Mouse (Mus musculus) heart, embryonic 10.5 days (tissue): ENCODE data around the gene Sco1. TPM values are rescaled to one million over a fixed set of nuclear protein-coding genes. Genes with fewer than 3 reads are reported as not detected.
"Not testable (repeated sequence)": the region's sequence is repeated elsewhere in the genome, so short reads cannot be mapped to it uniquely, and the experiment has no call there.

Source experiments
- DNase-seq: peaks from one replicate; pipeline ENCODE4 v3.0.0-alpha.2; 2017; ENCODE audit warnings: low spot score
- H3K27ac ChIP-seq: fragments of 300-500 bp; sonication (generic); 2 replicates; pipeline ENCODE4 v1.5.1; 2016; ENCODE audit warnings: mild to moderate bottlenecking
- H3K27me3 ChIP-seq: fragments of 300-500 bp; sonication (generic); 2 replicates; pipeline ENCODE4 v1.6.1; 2016; ENCODE audit warnings: mild to moderate bottlenecking; ENCODE audit not compliant: poor library complexity, insufficient read depth, severe bottlenecking
- H3K36me3 ChIP-seq: fragments of 300-500 bp; sonication (generic); 2 replicates; pipeline ENCODE4 v1.6.1; 2016; ENCODE audit warnings: mild to moderate bottlenecking, moderate library complexity
- H3K4me1 ChIP-seq: fragments of 300-500 bp; sonication (generic); 2 replicates; pipeline ENCODE4 v1.6.1; 2016; ENCODE audit warnings: mild to moderate bottlenecking
- H3K4me3 ChIP-seq: fragments of 300-500 bp; sonication (generic); 2 replicates; pipeline ENCODE4 v1.5.1; 2016; ENCODE audit warnings: mild to moderate bottlenecking, moderate library complexity
- H3K9me3 ChIP-seq: fragments of 300-500 bp; sonication (generic); 2 replicates; pipeline ENCODE4 v1.6.1; 2016; ENCODE audit warnings: mild to moderate bottlenecking, moderate library complexity
- WGBS: fragments of 180-500 bp; shearing (Covaris S2); methylation state at CpG from one replicate; pipeline ENCODE4 v1.1.7; 2016; 5-methylcytosine and 5-hydroxymethylcytosine counted together
- polyA plus RNA-seq: library from polyadenylated mRNA; unstranded; fragments of >200 nt; fragmentation: Nextera tagmentation; extraction: Ambion mirVana; gene quantifications from 2 replicates; pipeline ENCODE4 v1.2.1, GENCODE M21; 2016

Sco1 gene
- polyA plus RNA-seq: 21.7 and 26.6 TPM in 2 replicates

DNA sequence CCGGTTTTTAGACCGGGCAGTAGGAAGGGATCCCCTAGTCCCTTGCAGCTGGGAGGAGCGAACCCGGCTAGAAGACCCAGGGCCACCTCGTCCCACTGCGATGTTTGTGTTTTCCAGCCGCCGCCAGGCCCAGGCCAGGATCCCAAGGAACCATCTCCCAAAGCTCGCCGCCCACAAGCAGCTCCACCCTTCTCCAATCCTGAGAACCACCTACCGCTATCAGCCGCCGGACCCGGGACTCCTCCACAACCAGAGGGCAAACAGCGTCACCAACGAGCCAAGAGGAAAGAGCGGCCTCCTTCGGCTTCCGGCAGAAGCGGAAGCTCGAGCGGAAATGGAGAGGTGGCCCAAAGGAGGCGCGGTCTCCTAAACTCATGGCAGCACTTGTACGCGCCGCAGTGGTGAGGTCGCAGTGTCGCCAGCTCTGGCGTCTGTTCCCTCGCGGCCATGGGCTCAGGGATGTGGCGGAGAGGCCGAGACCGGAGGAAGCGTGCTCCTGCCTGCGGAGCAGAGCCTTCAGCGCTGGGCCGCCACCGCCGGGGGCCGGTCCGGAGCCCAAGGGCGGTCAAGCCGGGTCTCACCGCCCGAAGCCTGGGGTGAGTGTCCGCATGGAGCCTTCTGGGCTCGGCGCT lies at the start of gene Sco1, which contains the start of gene Adprm:
Sco1 (plus strand) TSS at position 350 of the 632 bp plus-strand sequence.
Adprm (minus strand) TSS at position 274 of the 632 bp plus-strand sequence.
- under 1% methylated on average over 50 of the region's 50 CpGs for WGBS
- peak; percentile 96 for DNase-seq
- Histone ChIP-seq H3K27ac (peak within 1 kb of the TSS; percentile 95), H3K9me3 (no peaks in the 10 kb centered on the region), H3K36me3 (peaks cover 42% of the 10 kb centered on the region), H3K27me3 (no peaks in the 10 kb centered on the region), H3K4me3 (peak within 1 kb of the TSS; percentile 98), H3K4me1 (peaks cover 17% of the 10 kb centered on the region)

GRCm38 (mm10) chr11:67002911-67003310 lies 49.6 kb upstream of the Sco1 start:
- 45% methylated on average over 2 of the region's 2 CpGs for WGBS
- Histone ChIP-seq H3K4me3 (no peak overlapping the region), H3K27me3 (peaks cover 13% of the 10 kb centered on the region; the same call in 1 of the 2 replicates), H3K9me3 (no peaks in the 10 kb centered on the region), H3K27ac (no peak overlapping the region), H3K4me1 (peaks cover 7% of the 10 kb centered on the region; the same call in 1 of the 2 replicates), H3K36me3 (no peaks in the 10 kb centered on the region)
- DNase-seq: no peak

DNA sequence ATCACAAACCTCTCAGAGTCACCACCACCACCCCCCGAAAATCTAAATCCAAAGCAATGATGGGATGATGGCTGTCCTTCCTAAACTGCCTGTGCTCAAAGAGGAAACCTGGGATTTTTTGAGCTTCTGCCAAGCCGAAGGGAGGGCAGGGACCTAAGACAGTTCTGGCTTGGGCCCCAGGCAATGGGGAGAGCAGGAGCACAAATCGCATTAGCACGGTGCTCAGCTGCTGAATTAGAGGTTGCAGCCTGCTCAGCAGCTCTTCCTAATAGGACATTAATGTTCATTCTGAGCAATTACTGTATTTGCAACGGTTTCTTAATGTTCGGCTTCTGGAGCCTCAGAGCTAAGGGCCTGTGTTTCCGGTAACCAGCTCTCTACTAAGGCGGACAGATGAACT lies 44.5 kb upstream of the Sco1 start:
- Histone ChIP-seq H3K27me3 (peaks cover 8% of the 10 kb centered on the region; the same call in 1 of the 2 replicates), H3K4me3 (no peak overlapping the region), H3K27ac (no peak overlapping the region), H3K9me3 (no peaks in the 10 kb centered on the region), H3K36me3 (no peaks in the 10 kb centered on the region), H3K4me1 (peaks cover 11% of the 10 kb centered on the region)
- DNase-seq: no peak
- WGBS: 87% methylated on average over 8 of the region's 8 CpGs

DNA sequence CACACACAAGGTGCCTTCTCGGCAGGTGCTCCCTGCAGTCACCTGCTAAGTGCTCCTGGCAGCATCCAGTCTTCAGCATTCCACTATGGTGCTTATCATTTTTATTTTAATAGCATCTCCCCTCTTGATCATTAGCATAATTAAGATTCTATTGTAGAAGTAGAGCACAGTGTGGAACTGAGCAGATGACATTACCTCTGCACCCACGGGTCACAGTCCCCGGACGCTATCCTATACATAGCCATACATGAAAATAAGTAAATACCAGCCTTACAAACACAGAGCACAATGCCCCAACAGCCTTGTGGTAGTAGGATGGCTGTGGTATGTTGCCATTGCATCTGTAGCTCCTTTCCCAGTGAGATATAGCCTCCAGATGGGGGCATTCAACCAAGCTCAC lies 43.9 kb upstream of the Sco1 start:
- WGBS: 87% methylated on average over 4 of the region's 4 CpGs
- no peaks in the 10 kb centered on the region for H3K36me3 ChIP-seq
- no peak for DNase-seq
- H3K4me1 ChIP-seq: peaks cover 11% of the 10 kb centered on the region
- no peak overlapping the region for H3K4me3 ChIP-seq
- no peak overlapping the region for H3K27ac ChIP-seq
- H3K27me3 ChIP-seq: peaks cover 8% of the 10 kb centered on the region; the same call in 1 of the 2 replicates
- H3K9me3 ChIP-seq: no peaks in the 10 kb centered on the region

DNA sequence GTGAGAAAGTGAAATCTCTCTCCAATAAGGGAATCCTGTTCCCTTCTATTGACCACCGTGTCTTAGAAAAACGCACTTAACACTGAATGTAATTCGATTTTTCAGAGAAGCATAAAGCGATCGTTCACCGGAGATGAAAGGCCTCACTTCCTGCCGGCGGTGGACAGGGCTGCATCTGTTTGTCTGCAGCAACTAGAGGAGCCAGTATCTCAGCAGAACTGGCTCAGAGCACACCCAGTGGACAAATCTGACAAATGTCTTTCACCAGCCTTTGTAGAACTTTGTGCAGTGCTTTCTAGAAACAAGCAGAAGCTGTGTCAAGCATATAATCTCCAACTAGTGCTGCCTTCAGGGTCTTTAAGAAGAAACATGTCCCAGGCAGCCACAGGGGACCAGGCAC lies 42.0 kb upstream of the Sco1 start:
- Histone ChIP-seq H3K27ac (peak overlapping the region; percentile 44), H3K27me3 (peaks cover 8% of the 10 kb centered on the region; the same call in 1 of the 2 replicates), H3K4me1 (peaks cover 11% of the 10 kb centered on the region), H3K4me3 (0 out of 2 replicates have a peak overlapping the region, but pooled peaks have one; percentile 9), H3K36me3 (no peaks in the 10 kb centered on the region), H3K9me3 (no peaks in the 10 kb centered on the region)
- 19% methylated on average over 8 of the region's 8 CpGs for WGBS
- no peak for DNase-seq

- Histone ChIP-seq H3K4me1 (peaks cover 11% of the 10 kb centered on the region), H3K27ac (no peak overlapping the region), H3K36me3 (no peaks in the 10 kb centered on the region), H3K9me3 (no peaks in the 10 kb centered on the region), H3K27me3 (peaks cover 8% of the 10 kb centered on the region), H3K4me3 (no peak overlapping the region)
- WGBS: 50% methylated on average over 4 of the region's 4 CpGs
- no peak for DNase-seq
Measured at GRCm38 (mm10) chr11:67011635-67012034, 40.8 kb upstream of the Sco1 start.

DNA sequence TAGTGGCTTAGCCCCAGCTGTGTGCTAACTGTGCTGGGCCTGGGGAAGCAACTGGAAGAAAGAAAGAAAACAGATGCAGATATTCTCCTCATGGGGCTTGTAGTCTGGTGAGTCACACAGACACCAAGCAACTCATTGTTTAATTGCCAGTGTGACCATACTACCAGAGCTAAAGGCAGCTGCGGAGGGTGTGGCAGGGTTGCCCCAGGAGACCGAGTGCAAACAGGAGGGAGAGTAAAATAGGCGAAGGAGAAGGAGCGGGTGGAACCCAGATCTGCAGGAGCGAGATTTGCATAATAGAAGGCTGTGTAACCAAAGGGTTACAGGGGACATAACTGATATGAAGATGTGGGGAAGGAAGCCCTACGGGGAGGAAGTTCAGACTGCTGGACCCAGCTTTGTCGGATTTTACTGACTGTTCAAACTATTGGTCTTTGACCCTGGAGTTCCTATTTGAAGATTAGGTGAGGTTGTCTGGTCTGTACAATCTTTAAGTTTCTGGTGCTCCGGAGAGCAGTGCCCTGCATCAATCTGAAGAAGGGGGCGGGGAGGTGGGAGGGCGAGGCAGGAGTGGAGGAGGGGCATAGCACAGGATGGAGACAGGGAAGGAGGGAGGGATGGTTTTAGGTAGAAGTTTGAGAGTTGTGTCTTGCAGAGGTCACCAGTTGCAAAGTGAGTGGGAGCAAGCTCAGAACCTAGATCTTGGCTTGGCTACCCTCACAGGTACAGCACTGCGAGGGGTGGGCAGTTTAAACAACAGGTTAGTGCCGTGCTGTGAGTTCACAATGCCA lies 34.5 kb upstream of the Sco1 start:
- no peak for DNase-seq
- 9% methylated on average over 12 of the region's 12 CpGs for WGBS

GRCm38 (mm10) chr11:67019711-67020475 lies 32.6 kb upstream of the Sco1 start:
- DNase-seq: no peak
- no peak overlapping the region for H3K4me3 ChIP-seq
- H3K27me3 ChIP-seq: peaks cover 20% of the 10 kb centered on the region
- no peaks in the 10 kb centered on the region for H3K9me3 ChIP-seq
- H3K4me1 ChIP-seq: peaks cover 18% of the 10 kb centered on the region
- H3K27ac ChIP-seq: no peak overlapping the region
- WGBS: 56% methylated on average over 7 of the region's 7 CpGs
- no peaks in the 10 kb centered on the region for H3K36me3 ChIP-seq

More for the DNA sequence above, 34.5 kb upstream of the Sco1 start:
- Histone ChIP-seq H3K36me3 (no peaks in the 10 kb centered on the region), H3K9me3 (no peaks in the 10 kb centered on the region), H3K27ac (no peak overlapping the region), H3K4me1 (peaks cover 18% of the 10 kb centered on the region), H3K4me3 (no peak overlapping the region), H3K27me3 (peaks cover 20% of the 10 kb centered on the region)

DNA sequence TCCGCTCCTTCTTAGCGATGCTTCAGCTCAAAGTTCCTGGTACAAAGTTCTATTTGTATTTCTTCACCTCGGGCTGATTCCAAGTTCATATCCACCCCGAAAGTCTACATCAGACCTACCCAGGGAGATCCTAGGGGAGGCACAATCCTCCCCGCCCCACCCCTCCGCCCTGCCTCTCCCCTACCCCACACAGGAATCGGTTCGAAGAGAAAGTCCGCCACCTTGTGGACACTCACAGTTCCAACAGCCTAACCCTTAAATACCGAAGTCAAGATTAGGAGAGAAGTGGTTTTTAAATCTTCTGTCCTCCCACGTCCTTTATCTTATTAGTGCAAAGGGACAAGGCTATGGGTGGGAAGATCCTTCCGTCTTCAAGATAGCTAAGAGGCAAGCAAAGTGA lies 31.5 kb upstream of the Sco1 start:
- peaks cover 20% of the 10 kb centered on the region for H3K27me3 ChIP-seq
- H3K9me3 ChIP-seq: no peaks in the 10 kb centered on the region
- H3K4me3 ChIP-seq: peak overlapping the region; percentile 39
- peaks cover 26% of the 10 kb centered on the region for H3K4me1 ChIP-seq
- H3K27ac ChIP-seq: no peak overlapping the region
- DNase-seq: peak; percentile 79
- 4% methylated on average over 12 of the region's 12 CpGs for WGBS
- no peaks in the 10 kb centered on the region for H3K36me3 ChIP-seq

- no peaks in the 10 kb centered on the region for H3K36me3 ChIP-seq
- no peak overlapping the region for H3K4me3 ChIP-seq
- no peaks in the 10 kb centered on the region for H3K9me3 ChIP-seq
- 80% methylated on average over 13 of the region's 13 CpGs for WGBS
- H3K27me3 ChIP-seq: peaks cover 20% of the 10 kb centered on the region
- H3K27ac ChIP-seq: no peak overlapping the region
- DNase-seq: no peak
- H3K4me1 ChIP-seq: peaks cover 26% of the 10 kb centered on the region
Measured at GRCm38 (mm10) chr11:67022354-67023115, 29.9 kb upstream of the Sco1 start.

- not testable (repeated sequence) for H3K27ac ChIP-seq, H3K36me3 ChIP-seq, H3K4me3 ChIP-seq, H3K9me3 ChIP-seq, DNase-seq
- H3K4me1 ChIP-seq: peaks cover 20% of the 10 kb centered on the region
- 45% methylated on average over 1 of the region's 1 CpGs for WGBS
- H3K27me3 ChIP-seq: peaks cover 19% of the 10 kb centered on the region
Measured at GRCm38 (mm10) chr11:67023191-67023590, 29.3 kb upstream of the Sco1 start.

GRCm38 (mm10) chr11:67023802-67024340 lies 28.6 kb upstream of the Sco1 start:
- Histone ChIP-seq H3K27me3 (peaks cover 16% of the 10 kb centered on the region), H3K36me3 (no peaks in the 10 kb centered on the region), H3K27ac (no peak overlapping the region), H3K4me3 (no peak overlapping the region), H3K9me3 (no peaks in the 10 kb centered on the region), H3K4me1 (peaks cover 17% of the 10 kb centered on the region)
- no peak for DNase-seq
- WGBS: 38% methylated on average over 6 of the region's 6 CpGs
